Mouse (Mus musculus) lung, embryonic 15.5 days (tissue): Measurements from ENCODE around the gene Phf13. TPM values are rescaled to one million over a fixed set of nuclear protein-coding genes. Genes with fewer than 3 reads are reported as not detected.
A peak's percentile ranks its signal among the peaks of the same experiment; 100 is the strongest.

Experiments used
- ATAC-seq: fragments of 200-750 bp; cut with Nextera tagmentation; 2 replicates; pipeline ENCODE4 v1.8.0; 2017; ENCODE audit warnings: moderate number of reproducible peaks, borderline replicate concordance; ENCODE audit not compliant: low FRiP score, low TSS enrichment; ENCODE audit errors: extremely low read depth
- H3K27ac ChIP-seq: fragments of 300-500 bp; sonication (generic); 2 replicates; pipeline ENCODE4 v1.5.1; 2015; ENCODE audit warnings: moderate library complexity, mild to moderate bottlenecking, inconsistent platforms
- H3K27me3 ChIP-seq: fragments of 300-500 bp; sonication (generic); 2 replicates; pipeline ENCODE4 v1.6.1; 2015; ENCODE audit warnings: inconsistent platforms
- H3K36me3 ChIP-seq: fragments of 300-500 bp; sonication (generic); 2 replicates; pipeline ENCODE4 v1.6.1; 2015; ENCODE audit warnings: inconsistent platforms
- H3K4me1 ChIP-seq: fragments of 300-500 bp; sonication (generic); 2 replicates; pipeline ENCODE4 v1.6.1; 2015; ENCODE audit warnings: inconsistent platforms
- H3K4me2 ChIP-seq: fragments of 300-500 bp; sonication (generic); 2 replicates; pipeline ENCODE4 v1.6.1; 2015; ENCODE audit warnings: inconsistent platforms, mild to moderate bottlenecking, moderate library complexity
- H3K4me3 ChIP-seq: fragments of 300-500 bp; sonication (generic); 2 replicates; pipeline ENCODE4 v1.5.1; 2015; ENCODE audit warnings: mild to moderate bottlenecking, inconsistent platforms
- H3K9ac ChIP-seq: fragments of 300-500 bp; sonication (generic); 2 replicates; pipeline ENCODE4 v1.6.1; 2015; ENCODE audit warnings: inconsistent platforms
- H3K9me3 ChIP-seq: fragments of 300-500 bp; sonication (generic); 2 replicates; pipeline ENCODE4 v1.6.1; 2016; ENCODE audit warnings: inconsistent platforms
- WGBS: fragments of 180-500 bp; shearing (Covaris S2); methylation state at CpG from one replicate; pipeline ENCODE4 v1.1.7; 2015; 5-methylcytosine and 5-hydroxymethylcytosine counted together
- polyA plus RNA-seq: library from polyadenylated mRNA; unstranded; fragments of >200 nt; fragmentation: Nextera tagmentation; extraction: Ambion mirVana; gene quantifications from 2 replicates; pipeline ENCODE4 v1.2.1, GENCODE M21; 2015

Phf13 gene
- polyA plus RNA-seq, 1 experiment from 2014 or later = 28.5 TPM

DNA sequence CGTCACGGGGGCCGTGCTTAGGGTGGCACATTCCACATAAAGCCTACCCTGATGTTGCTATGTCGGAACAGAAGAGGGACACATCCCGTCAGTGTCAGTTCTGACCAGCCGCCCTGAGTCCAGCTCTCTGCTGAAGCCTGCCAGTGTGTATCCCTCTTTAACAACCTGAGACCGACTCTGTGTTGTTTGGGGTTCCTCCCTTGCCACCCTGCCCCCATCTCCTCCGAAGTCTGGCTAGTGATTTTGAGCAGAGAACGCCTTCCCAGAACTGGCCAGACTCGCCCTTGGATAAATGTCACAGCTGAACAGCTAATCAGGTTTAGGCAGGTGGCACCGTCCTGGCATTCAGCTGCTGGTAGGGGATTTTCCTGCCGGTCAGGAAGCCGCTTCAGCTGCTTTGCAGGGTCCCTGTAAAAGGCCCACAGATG, 14.7 kb upstream of the Phf13 start:
- 9% methylated on average over 13 of the region's 13 CpGs for WGBS
- Histone ChIP-seq H3K27ac (peak overlapping the region; percentile 95), H3K9me3 (no peaks in the 10 kb centered on the region), H3K27me3 (no peaks in the 10 kb centered on the region), H3K4me3 (peak overlapping the region; percentile 61), H3K4me1 (peaks cover 51% of the 10 kb centered on the region), H3K4me2 (peak overlapping the region; percentile 99), H3K9ac (peak overlapping the region; percentile 54), H3K36me3 (peaks cover 31% of the 10 kb centered on the region)
- no peak for ATAC-seq

DNA sequence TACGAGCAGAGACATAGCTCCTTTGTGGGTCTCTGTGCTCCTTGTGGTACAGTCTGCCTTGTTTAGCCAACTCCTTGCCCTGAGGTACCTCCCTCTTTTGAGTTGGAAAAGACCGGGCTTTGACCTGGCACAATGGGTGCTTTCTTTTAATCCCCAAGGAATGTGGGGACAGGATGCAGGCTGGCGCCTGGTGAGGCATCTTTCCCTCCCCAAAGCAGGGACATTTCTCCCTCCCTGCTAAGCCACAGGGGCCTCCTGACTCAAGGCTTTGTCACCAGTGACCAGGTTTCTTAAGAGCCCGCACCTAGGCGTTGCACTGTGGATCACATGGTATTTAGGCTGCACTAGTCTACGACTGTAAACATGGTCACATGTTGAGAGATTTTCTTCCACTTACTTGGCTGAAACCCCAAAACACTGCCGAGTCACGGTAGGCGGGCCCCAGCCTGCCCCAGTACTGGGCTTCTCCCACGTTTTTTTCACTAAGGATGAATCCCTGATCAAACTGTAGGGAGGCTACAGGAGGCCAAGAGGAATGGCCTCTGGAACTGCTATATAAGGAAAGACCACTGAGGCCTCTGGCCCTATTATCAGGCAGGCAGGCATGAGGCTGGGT, 14.1 kb upstream of the Phf13 start:
- Histone ChIP-seq H3K4me1 (peaks cover 51% of the 10 kb centered on the region), H3K9ac (peak overlapping the region; percentile 54)
- WGBS = under 1% methylated on average over 10 of the region's 10 CpGs

DNA sequence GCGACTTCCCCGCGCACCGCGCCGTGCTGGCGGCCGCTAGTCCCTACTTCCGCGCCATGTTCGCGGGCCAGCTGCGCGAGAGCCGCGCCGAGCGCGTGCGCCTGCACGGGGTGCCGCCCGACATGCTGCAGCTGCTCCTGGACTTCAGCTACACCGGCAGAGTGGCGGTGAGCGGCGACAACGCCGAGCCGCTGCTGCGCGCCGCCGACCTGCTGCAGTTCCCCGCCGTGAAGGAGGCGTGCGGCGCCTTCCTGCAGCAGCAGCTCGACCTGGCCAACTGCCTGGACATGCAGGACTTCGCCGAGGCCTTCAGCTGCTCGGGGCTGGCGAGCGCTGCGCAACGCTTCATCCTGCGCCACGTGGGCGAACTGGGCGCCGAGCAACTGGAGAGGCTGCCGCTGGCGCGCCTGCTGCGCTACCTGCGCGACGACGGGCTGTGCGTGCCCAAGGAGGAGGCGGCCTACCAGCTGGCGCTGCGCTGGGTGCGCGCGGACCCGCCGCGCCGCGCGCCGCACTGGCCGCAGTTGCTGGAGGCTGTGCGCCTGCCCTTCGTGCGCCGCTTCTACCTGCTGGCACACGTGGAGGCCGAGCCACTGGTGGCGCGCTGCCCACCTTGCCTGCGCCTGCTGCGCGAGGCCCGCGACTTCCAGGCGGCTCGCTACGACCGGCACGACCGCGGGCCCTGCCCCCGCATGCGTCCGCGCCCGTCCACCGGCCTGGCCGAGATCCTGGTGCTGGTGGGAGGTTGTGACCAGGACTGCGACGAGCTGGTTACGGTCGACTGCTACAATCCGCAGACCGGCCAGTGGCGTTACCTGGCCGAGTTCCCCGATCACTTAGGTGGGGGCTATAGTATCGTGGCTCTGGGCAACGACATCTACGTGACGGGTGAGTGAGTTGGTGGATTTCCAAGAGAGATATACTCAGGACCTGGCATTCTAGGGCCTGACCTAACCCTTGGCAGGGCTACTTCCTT, 13.3 kb upstream of the Phf13 start:
- Histone ChIP-seq H3K9me3 (no peaks in the 10 kb centered on the region), H3K27ac (peak overlapping the region; percentile 95), H3K4me1 (peaks cover 51% of the 10 kb centered on the region), H3K4me3 (peak overlapping the region; percentile 61), H3K27me3 (no peaks in the 10 kb centered on the region), H3K9ac (peak overlapping the region; percentile 54), H3K4me2 (peak overlapping the region; percentile 99), H3K36me3 (peaks cover 18% of the 10 kb centered on the region)
- ATAC-seq = peak; percentile 82
- 1% methylated on average over 111 of the region's 115 CpGs for WGBS

More for the DNA sequence above, 14.1 kb upstream of the Phf13 start:
- Histone ChIP-seq H3K27ac (peak overlapping the region; percentile 95), H3K4me2 (peak overlapping the region; percentile 99), H3K9me3 (no peaks in the 10 kb centered on the region), H3K36me3 (peaks cover 26% of the 10 kb centered on the region), H3K27me3 (no peaks in the 10 kb centered on the region), H3K4me3 (peak overlapping the region; percentile 61)
- ATAC-seq = peak; percentile 17; the same call in 1 of the 2 replicates

DNA sequence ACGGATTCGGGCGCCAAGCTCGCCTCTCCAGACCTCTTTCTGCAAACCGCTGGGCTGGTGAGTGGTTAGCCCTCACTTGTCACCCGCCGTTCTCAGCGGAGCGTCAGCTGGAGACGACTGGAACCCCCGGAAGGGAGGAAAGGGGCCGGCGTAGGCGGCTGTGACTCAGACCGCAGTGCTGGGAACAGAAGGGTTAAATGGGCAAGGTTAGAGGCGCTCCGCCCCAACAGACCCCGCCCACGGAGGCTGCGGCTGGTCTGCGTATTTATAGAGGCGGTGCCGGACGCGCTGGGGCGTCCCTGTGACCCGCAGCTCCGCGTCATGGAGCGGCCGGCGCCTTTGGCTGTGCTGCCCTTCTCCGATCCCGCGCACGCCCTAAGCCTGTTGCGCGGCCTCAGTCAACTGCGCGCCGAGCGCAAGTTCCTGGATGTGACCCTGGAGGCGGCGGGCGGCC, 12.6 kb upstream of the Phf13 start, which contains the start of gene Klhl21:
Gene Klhl21, plus strand, starts transcription at position 182 of the 454 bp plus-strand sequence.
- peak; percentile 92 for ATAC-seq
- Histone ChIP-seq H3K4me1 (peaks cover 51% of the 10 kb centered on the region), H3K36me3 (peaks cover 12% of the 10 kb centered on the region; the same call in 1 of the 2 replicates), H3K4me2 (peak within 1 kb of the TSS; percentile 99), H3K9me3 (no peaks in the 10 kb centered on the region), H3K27me3 (no peaks in the 10 kb centered on the region), H3K4me3 (peak within 1 kb of the TSS; percentile 61), H3K27ac (peak within 1 kb of the TSS; percentile 95), H3K9ac (peak within 1 kb of the TSS; percentile 54)
- WGBS = under 1% methylated on average over 45 of the region's 45 CpGs

DNA sequence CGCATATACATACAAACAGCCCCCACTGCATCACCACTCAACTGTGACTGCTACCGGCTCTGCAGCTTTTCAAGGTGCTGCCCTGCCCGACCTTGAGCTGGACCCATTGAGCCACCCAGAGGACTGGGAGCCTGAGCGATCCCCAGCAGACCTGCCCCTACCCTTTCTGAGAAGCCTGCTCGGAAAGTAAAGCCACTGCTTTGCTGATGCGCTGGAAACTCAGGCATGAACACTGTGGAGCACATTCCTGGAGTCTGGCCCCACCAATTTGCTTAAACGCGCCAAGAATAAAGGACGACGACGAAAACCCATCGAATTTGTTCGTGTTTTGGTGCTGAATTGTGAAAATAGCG, 12.1 kb upstream of the Phf13 start:
- WGBS = 2% methylated on average over 14 of the region's 14 CpGs
- peak overlapping the region; percentile 95 for H3K27ac ChIP-seq
- H3K4me2 ChIP-seq = peak overlapping the region; percentile 99
- no peak for ATAC-seq
- peaks cover 51% of the 10 kb centered on the region for H3K4me1 ChIP-seq
- H3K9me3 ChIP-seq = no peaks in the 10 kb centered on the region
- peak overlapping the region; percentile 61 for H3K4me3 ChIP-seq
- peak overlapping the region; percentile 54 for H3K9ac ChIP-seq
- no peaks in the 10 kb centered on the region for H3K27me3 ChIP-seq
- peaks cover 11% of the 10 kb centered on the region; the same call in 1 of the 2 replicates for H3K36me3 ChIP-seq

- Histone ChIP-seq H3K36me3 (peaks cover 6% of the 10 kb centered on the region; the same call in 1 of the 2 replicates), H3K4me2 (peak overlapping the region; percentile 99), H3K4me3 (peak overlapping the region; percentile 61), H3K9ac (peak overlapping the region; percentile 54; the same call in 1 of the 2 replicates), H3K27me3 (no peaks in the 10 kb centered on the region), H3K9me3 (no peaks in the 10 kb centered on the region), H3K4me1 (peaks cover 51% of the 10 kb centered on the region), H3K27ac (peak overlapping the region; percentile 95)
- no peak for ATAC-seq
- 7% methylated on average over 8 of the region's 8 CpGs for WGBS
Measured at GRCm38 (mm10) chr4:152007481-152008147, 11.6 kb upstream of the Phf13 start.

DNA sequence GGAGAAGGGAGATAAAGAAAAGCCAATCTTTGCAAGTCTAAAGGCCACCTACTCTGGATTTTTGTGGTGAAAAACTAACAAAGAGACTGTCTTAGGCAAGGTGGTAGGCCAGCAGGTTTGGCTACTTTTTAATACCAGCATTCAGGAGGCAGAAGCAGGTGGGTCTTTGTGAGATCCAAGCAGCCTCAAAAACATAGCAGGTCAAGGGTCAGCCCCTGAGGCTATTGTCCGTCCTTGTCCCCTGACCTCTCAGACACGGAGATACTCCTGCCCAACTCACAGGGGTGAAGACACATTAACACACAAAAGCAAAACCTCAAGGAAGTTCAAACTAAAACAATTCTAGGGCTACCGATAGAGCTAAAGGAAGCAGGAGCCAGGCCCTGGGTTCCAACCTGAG, 10.8 kb upstream of the Phf13 start:
- Histone ChIP-seq H3K27me3 (no peaks in the 10 kb centered on the region), H3K4me1 (peaks cover 45% of the 10 kb centered on the region), H3K27ac (peak overlapping the region; percentile 95; the same call in 1 of the 2 replicates), H3K4me3 (no peak overlapping the region), H3K36me3 (no peaks in the 10 kb centered on the region), H3K4me2 (no peak overlapping the region), H3K9me3 (no peaks in the 10 kb centered on the region), H3K9ac (no peak overlapping the region)
- WGBS = 40% methylated on average over 3 of the region's 3 CpGs
- ATAC-seq = no peak

GRCm38 (mm10) chr4:152006137-152006536, 10.1 kb upstream of the Phf13 start:
- no peak overlapping the region for H3K9ac ChIP-seq
- H3K4me2 ChIP-seq = no peak overlapping the region
- no peak for ATAC-seq
- no peaks in the 10 kb centered on the region for H3K27me3 ChIP-seq
- H3K4me3 ChIP-seq = no peak overlapping the region
- no peaks in the 10 kb centered on the region for H3K36me3 ChIP-seq
- WGBS = 80% methylated on average over 6 of the region's 6 CpGs
- H3K9me3 ChIP-seq = no peaks in the 10 kb centered on the region
- H3K27ac ChIP-seq = no peak overlapping the region
- H3K4me1 ChIP-seq = peaks cover 39% of the 10 kb centered on the region

GRCm38 (mm10) chr4:152002063-152002462, 6.0 kb upstream of the Phf13 start:
- peaks cover 17% of the 10 kb centered on the region for H3K4me1 ChIP-seq
- H3K9me3 ChIP-seq = no peaks in the 10 kb centered on the region
- no peak overlapping the region for H3K4me3 ChIP-seq
- no peak overlapping the region for H3K27ac ChIP-seq
- ATAC-seq = no peak
- no peaks in the 10 kb centered on the region for H3K27me3 ChIP-seq
- H3K36me3 ChIP-seq = no peaks in the 10 kb centered on the region
- H3K4me2 ChIP-seq = no peak overlapping the region
- no peak overlapping the region for H3K9ac ChIP-seq
- WGBS = 67% methylated on average over 3 of the region's 3 CpGs

- Histone ChIP-seq H3K27ac (no peak overlapping the region), H3K4me3 (no peak overlapping the region), H3K4me2 (no peak overlapping the region), H3K9me3 (no peaks in the 10 kb centered on the region), H3K9ac (no peak overlapping the region), H3K4me1 (peaks cover 10% of the 10 kb centered on the region), H3K36me3 (no peaks in the 10 kb centered on the region), H3K27me3 (no peaks in the 10 kb centered on the region)
- WGBS = 56% methylated on average over 4 of the region's 4 CpGs
- ATAC-seq = no peak
Measured at GRCm38 (mm10) chr4:152001335-152001734, 5.3 kb upstream of the Phf13 start.

DNA sequence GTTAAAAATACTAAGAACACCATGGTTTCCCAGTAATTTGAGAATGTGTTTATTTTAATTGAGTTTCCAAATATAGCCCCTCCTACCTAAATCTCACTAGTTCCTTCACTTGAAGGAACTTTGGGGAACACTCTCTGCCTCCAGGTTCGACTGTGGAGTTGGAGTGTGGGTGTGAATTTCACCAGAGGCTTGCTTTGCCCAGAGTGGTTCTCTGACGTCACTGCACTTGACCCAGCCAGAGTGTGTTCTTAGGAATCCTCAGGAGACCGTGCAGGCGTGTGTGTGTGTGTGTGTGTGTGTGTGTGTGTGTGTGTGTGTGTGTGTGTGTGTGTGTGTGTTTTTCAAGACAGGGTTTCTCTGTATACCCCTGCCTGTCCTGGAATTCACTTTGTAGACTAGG, 4.8 kb upstream of the Phf13 start:
- Histone ChIP-seq H3K27me3 (no peaks in the 10 kb centered on the region), H3K9me3 (no peaks in the 10 kb centered on the region), H3K4me3 (no peak overlapping the region), H3K27ac (no peak overlapping the region), H3K4me2 (no peak overlapping the region), H3K4me1 (peaks cover 10% of the 10 kb centered on the region), H3K9ac (no peak overlapping the region), H3K36me3 (no peaks in the 10 kb centered on the region)
- WGBS = 16% methylated on average over 4 of the region's 4 CpGs
- ATAC-seq = no peak
